Mouse (Mus musculus) neural tube, embryonic 14.5 days (tissue): ENCODE results near the gene Tgfa. TPM values are rescaled to one million over a fixed set of nuclear protein-coding genes. Genes with fewer than 3 reads are reported as not detected.

ENCODE experiments used
- ATAC-seq: fragments of 200-750 bp; cut with Nextera tagmentation; 2 replicates; pipeline ENCODE4 v1.8.0; 2017; ENCODE audit warnings: low read depth, mild to moderate bottlenecking, moderate TSS enrichment, moderate library complexity
- H3K27ac ChIP-seq: fragments of 300-500 bp; sonication (generic); 2 replicates; pipeline ENCODE4 v1.5.1; 2014; ENCODE audit warnings: low read depth, mild to moderate bottlenecking, control low read depth, low read length, moderate library complexity, mixed read lengths
- H3K27me3 ChIP-seq: fragments of 300-500 bp; sonication (generic); 2 replicates; pipeline ENCODE4 v1.6.1; 2014; ENCODE audit warnings: low read length; ENCODE audit not compliant: control insufficient read depth, insufficient read depth
- H3K36me3 ChIP-seq: fragments of 300-500 bp; sonication (generic); 2 replicates; pipeline ENCODE4 v1.6.1; 2014; ENCODE audit warnings: low read length, mixed read lengths; ENCODE audit not compliant: control insufficient read depth, insufficient read depth
- H3K4me1 ChIP-seq: fragments of 300-500 bp; sonication (generic); 2 replicates; pipeline ENCODE4 v1.6.1; 2014; ENCODE audit warnings: low read length; ENCODE audit not compliant: control insufficient read depth, insufficient read depth
- H3K4me2 ChIP-seq: fragments of 300-500 bp; sonication (generic); 2 replicates; pipeline ENCODE4 v1.6.1; 2014; ENCODE audit warnings: mild to moderate bottlenecking, low read depth, low read length, control low read depth
- H3K4me3 ChIP-seq: fragments of 300-500 bp; sonication (generic); 2 replicates; pipeline ENCODE4 v1.5.1; 2014; ENCODE audit warnings: low read depth, low read length, control low read depth, mixed read lengths
- H3K9ac ChIP-seq: fragments of 300-500 bp; sonication (generic); replicated peaks from 2 replicates; pipeline ENCODE4 v1.6.1; 2014; ENCODE audit warnings: low read depth, mild to moderate bottlenecking, control low read depth, low read length, mixed read lengths
- H3K9me3 ChIP-seq: fragments of 300-500 bp; sonication (generic); 2 replicates; pipeline ENCODE4 v1.6.1; 2016; ENCODE audit warnings: low read length; ENCODE audit not compliant: control insufficient read depth
- WGBS: fragments of 180-500 bp; shearing (Covaris S2); extraction: QIAGEN DNeasy Blood & Tissue Kit; methylation state at CpG from one replicate; pipeline ENCODE4 v1.1.7; 2014; 5-methylcytosine and 5-hydroxymethylcytosine counted together
- polyA plus RNA-seq: library from polyadenylated mRNA; unstranded; fragments of >200 nt; fragmentation: Nextera tagmentation; extraction: Ambion mirVana; gene quantifications from 2 replicates; pipeline ENCODE4 v1.2.1, GENCODE M21; 2014

Gene Tgfa
- polyA plus RNA-seq, 1 experiment from 2014 or later, result 24.3 TPM

- no peak overlapping the region for H3K4me3 ChIP-seq
- 94% methylated on average over 6 of the region's 6 CpGs for WGBS
- no peaks in the 10 kb centered on the region for H3K4me1 ChIP-seq
- no peak for ATAC-seq
- H3K27ac ChIP-seq, result no peak overlapping the region
- no peaks in the 10 kb centered on the region for H3K27me3 ChIP-seq
- no peak overlapping the region for H3K4me2 ChIP-seq
- no peak overlapping the region for H3K9ac ChIP-seq
- no peaks in the 10 kb centered on the region for H3K36me3 ChIP-seq
- no peaks in the 10 kb centered on the region for H3K9me3 ChIP-seq
Observed at GRCm38 (mm10) chr6:86259242-86259641, 64.2 kb downstream of the Tgfa start.

DNA sequence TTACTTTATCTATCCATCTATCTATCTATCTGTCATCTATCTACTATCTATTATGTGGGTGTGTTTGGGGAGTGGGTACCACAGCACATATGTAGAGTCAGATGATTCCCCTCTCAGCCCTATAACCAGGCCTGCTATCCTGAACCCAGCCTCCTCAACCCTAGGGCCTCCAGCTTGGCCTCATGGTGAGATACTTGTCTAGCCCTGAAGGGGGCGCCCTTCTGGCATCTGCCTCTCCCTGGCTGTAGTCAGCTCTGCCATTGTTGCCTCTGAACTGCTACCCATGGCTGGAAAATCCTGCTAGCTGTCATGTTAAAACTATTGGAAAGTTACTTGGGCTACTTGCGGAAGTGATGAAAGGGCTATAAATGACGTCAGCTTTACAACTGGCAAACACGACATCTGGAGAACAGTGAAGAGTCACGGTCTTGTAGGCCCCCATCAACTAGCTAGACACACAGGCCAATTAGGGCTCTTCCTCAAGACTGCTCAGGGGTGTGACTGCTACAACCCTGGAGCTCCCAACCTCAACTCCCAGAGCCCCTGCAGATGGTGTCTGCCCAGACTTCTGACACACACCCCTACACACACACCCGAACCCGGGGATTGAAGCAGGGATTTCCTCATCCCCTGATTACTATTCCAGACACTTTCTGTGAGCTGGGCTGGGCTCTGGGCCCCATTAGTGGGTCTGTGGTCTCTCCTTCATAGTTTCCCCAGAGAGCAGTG, 65.5 kb downstream of the Tgfa start:
- Histone ChIP-seq H3K4me2 (no peak overlapping the region), H3K4me3 (no peak overlapping the region), H3K9me3 (no peaks in the 10 kb centered on the region), H3K27ac (no peak overlapping the region), H3K4me1 (no peaks in the 10 kb centered on the region), H3K36me3 (no peaks in the 10 kb centered on the region), H3K9ac (no peak overlapping the region), H3K27me3 (no peaks in the 10 kb centered on the region)
- WGBS, result 51% methylated on average over 7 of the region's 7 CpGs
- ATAC-seq, result no peak

DNA sequence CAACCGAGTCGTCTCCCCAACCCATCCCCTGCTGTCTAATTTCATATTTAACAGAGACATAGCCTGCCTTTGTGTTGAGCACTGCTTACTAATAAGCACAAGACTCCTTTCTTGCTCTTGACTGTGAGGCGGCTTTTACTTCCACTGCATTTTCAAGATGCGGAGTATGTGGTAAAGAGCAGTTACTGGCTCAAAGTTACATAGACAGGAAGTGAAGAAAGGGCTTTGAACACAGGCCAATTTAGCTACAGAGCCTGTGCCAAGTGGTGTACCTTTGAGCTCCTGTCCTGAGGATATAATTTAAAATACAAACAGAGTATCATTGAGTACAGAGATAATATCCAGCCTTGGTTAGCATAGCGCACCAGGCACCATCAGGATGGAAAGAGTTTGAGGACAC, 71.8 kb downstream of the Tgfa start:
- H3K4me1 ChIP-seq, result no peaks in the 10 kb centered on the region
- 93% methylated on average over 5 of the region's 5 CpGs for WGBS

GRCm38 (mm10) chr6:86270373-86271068, 75.5 kb downstream of the Tgfa start:
- Histone ChIP-seq H3K4me1 (no peaks in the 10 kb centered on the region), H3K4me2 (no peak overlapping the region), H3K27ac (no peak overlapping the region), H3K36me3 (no peaks in the 10 kb centered on the region), H3K27me3 (no peaks in the 10 kb centered on the region), H3K9me3 (no peaks in the 10 kb centered on the region), H3K4me3 (no peak overlapping the region), H3K9ac (no peak overlapping the region)
- ATAC-seq, result no peak
- WGBS, result 73% methylated on average over 8 of the region's 8 CpGs

More for the DNA sequence above, 71.8 kb downstream of the Tgfa start:
- H3K9ac ChIP-seq, result no peak overlapping the region
- H3K27me3 ChIP-seq, result no peaks in the 10 kb centered on the region
- H3K36me3 ChIP-seq, result no peaks in the 10 kb centered on the region
- H3K4me2 ChIP-seq, result no peak overlapping the region
- ATAC-seq, result no peak
- no peak overlapping the region for H3K27ac ChIP-seq
- no peaks in the 10 kb centered on the region for H3K9me3 ChIP-seq
- no peak overlapping the region for H3K4me3 ChIP-seq

DNA sequence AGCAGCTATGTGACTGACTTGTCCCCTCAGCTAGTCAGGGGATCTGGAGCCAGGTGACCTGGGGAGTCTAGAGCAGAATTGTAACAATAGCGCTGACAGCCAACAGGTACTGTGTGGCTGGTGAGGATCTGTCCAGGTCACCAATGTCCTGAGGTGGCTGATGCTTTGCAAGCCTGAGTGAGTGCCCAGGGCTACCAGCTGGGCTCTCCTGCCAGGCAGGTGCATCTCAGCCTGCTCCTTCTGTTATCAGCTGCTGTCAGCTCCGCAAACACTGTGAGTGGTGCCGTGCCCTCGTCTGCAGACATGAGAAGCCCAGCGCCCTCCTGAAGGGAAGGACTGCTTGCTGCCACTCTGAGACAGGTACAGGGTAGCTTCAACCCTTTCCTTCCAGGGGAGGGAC, 76.1 kb downstream of the Tgfa start:
- Histone ChIP-seq H3K9me3 (no peaks in the 10 kb centered on the region), H3K36me3 (no peaks in the 10 kb centered on the region), H3K27ac (no peak overlapping the region), H3K4me3 (no peak overlapping the region), H3K4me1 (no peaks in the 10 kb centered on the region), H3K27me3 (no peaks in the 10 kb centered on the region), H3K9ac (no peak overlapping the region), H3K4me2 (no peak overlapping the region)
- no peak for ATAC-seq
- 86% methylated on average over 5 of the region's 5 CpGs for WGBS

- H3K4me2 ChIP-seq, result no peak overlapping the region
- H3K36me3 ChIP-seq, result no peaks in the 10 kb centered on the region
- 89% methylated on average over 4 of the region's 4 CpGs for WGBS
- ATAC-seq, result no peak
- no peak overlapping the region for H3K4me3 ChIP-seq
- H3K27me3 ChIP-seq, result no peaks in the 10 kb centered on the region
- H3K9ac ChIP-seq, result no peak overlapping the region
- H3K4me1 ChIP-seq, result no peaks in the 10 kb centered on the region
- H3K9me3 ChIP-seq, result no peaks in the 10 kb centered on the region
- H3K27ac ChIP-seq, result no peak overlapping the region
Observed at GRCm38 (mm10) chr6:86275704-86276103, 80.7 kb downstream of the Tgfa start.

DNA sequence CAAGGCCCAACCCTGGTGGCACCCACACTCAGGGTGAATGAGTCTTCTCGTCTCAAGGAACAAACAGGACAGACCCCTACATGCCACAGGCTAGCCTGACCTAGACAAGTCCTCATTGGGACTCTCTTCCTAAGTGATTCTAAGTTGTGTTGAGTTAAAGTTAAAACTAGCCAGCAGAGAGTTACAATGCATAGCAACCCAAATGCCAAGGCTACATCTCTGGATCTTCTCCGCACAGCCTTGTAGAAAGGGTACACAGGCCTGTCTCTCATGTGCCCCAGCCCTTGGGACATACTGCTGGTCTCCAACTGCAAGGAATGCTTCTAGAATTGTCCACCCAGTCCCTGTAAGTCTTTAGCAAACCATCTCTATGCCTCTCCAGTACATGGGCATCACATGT, 81.8 kb downstream of the Tgfa start:
- 94% methylated on average over 2 of the region's 2 CpGs for WGBS
- Histone ChIP-seq H3K9me3 (no peaks in the 10 kb centered on the region), H3K4me1 (no peaks in the 10 kb centered on the region), H3K27ac (no peak overlapping the region), H3K4me3 (no peak overlapping the region), H3K36me3 (no peaks in the 10 kb centered on the region), H3K4me2 (no peak overlapping the region), H3K9ac (no peak overlapping the region), H3K27me3 (no peaks in the 10 kb centered on the region)
- no peak for ATAC-seq

- no peak overlapping the region for H3K27ac ChIP-seq
- no peak overlapping the region for H3K9ac ChIP-seq
- H3K4me1 ChIP-seq, result no peaks in the 10 kb centered on the region
- no peak overlapping the region for H3K4me3 ChIP-seq
- H3K36me3 ChIP-seq, result no peaks in the 10 kb centered on the region
- H3K9me3 ChIP-seq, result no peaks in the 10 kb centered on the region
- H3K4me2 ChIP-seq, result no peak overlapping the region
- 67% methylated on average over 7 of the region's 7 CpGs for WGBS
- ATAC-seq, result no peak
- no peaks in the 10 kb centered on the region for H3K27me3 ChIP-seq
Observed at GRCm38 (mm10) chr6:86277620-86278019, 82.6 kb downstream of the Tgfa start.

GRCm38 (mm10) chr6:86281573-86282210, 86.7 kb downstream of the Tgfa start:
- Histone ChIP-seq H3K9ac (no peak overlapping the region), H3K4me2 (no peak overlapping the region), H3K4me1 (no peaks in the 10 kb centered on the region), H3K36me3 (no peaks in the 10 kb centered on the region), H3K27me3 (no peaks in the 10 kb centered on the region), H3K4me3 (no peak overlapping the region), H3K27ac (no peak overlapping the region), H3K9me3 (no peaks in the 10 kb centered on the region)
- no peak for ATAC-seq
- WGBS, result 93% methylated on average over 11 of the region's 11 CpGs
